Mouse (Mus musculus) liver, embryonic 14.5 days (tissue): ENCODE results near the gene Lrrc8a. TPM values are rescaled to one million over a fixed set of nuclear protein-coding genes. Genes with fewer than 3 reads are reported as not detected.

Source experiments
- ATAC-seq: fragments of 200-750 bp; cut with Nextera tagmentation; 2 replicates; pipeline ENCODE4 v1.8.0; 2017; ENCODE audit warnings: moderate number of reproducible peaks, mild to moderate bottlenecking, moderate library complexity; ENCODE audit not compliant: insufficient read depth
- DNase-seq, 3 experiments: peaks; one replicate each; pipeline ENCODE4 v3.0.0-alpha.2; 2012 to 2013; ENCODE audit warnings: low read depth in 3 of 3, low spot score in 3 of 3
- H3K27ac ChIP-seq: fragments of 300-500 bp; sonication (generic); 2 replicates; pipeline ENCODE4 v1.5.1; 2014; ENCODE audit warnings: moderate library complexity, mild to moderate bottlenecking, control low read depth, inconsistent platforms
- H3K27me3 ChIP-seq: fragments of 300-500 bp; sonication (generic); 2 replicates; pipeline ENCODE4 v1.6.1; 2014; ENCODE audit warnings: mild to moderate bottlenecking, low read length, moderate library complexity; ENCODE audit not compliant: control insufficient read depth, insufficient read depth
- H3K36me3 ChIP-seq: fragments of 300-500 bp; sonication (generic); replicated peaks from 2 replicates; pipeline ENCODE4 v1.6.1; 2014; ENCODE audit warnings: low read depth; ENCODE audit not compliant: control insufficient read depth, insufficient read depth
- H3K4me1 ChIP-seq, 2 experiments: fragments of 200-500 bp in 1 of 2; fragments of 300-500 bp in 1 of 2; sonication (generic) in 1 of 2; replicated peaks; 2 replicates each; pipeline ENCODE4 v1.6.1; 2012 to 2014; ENCODE audit warnings: antibody characterized with exemption in 1 of 2, inconsistent platforms in 1 of 2, low read length in 1 of 2; ENCODE audit not compliant: control insufficient read depth in 2 of 2, insufficient read depth in 2 of 2
- H3K4me2 ChIP-seq: fragments of 300-500 bp; sonication (generic); 2 replicates; pipeline ENCODE4 v1.6.1; 2014; ENCODE audit warnings: low read depth, mild to moderate bottlenecking, control low read depth, moderate library complexity
- H3K4me3 ChIP-seq, 2 experiments: fragments of 200-500 bp in 1 of 2; fragments of 300-500 bp in 1 of 2; sonication (generic) in 1 of 2; 2 replicates each; pipeline ENCODE4 v1.5.1; 2012 to 2014; ENCODE audit warnings: low read depth in 2 of 2, low read length in 2 of 2, mild to moderate bottlenecking in 2 of 2, control low read depth in 1 of 2, inconsistent platforms in 1 of 2, moderate library complexity in 1 of 2; ENCODE audit not compliant: insufficient read depth in 1 of 2
- H3K9ac ChIP-seq: fragments of 300-500 bp; sonication (generic); replicated peaks from 2 replicates; pipeline ENCODE4 v1.6.1; 2014; ENCODE audit warnings: mild to moderate bottlenecking, control low read depth, moderate library complexity
- H3K9me3 ChIP-seq: fragments of 300-500 bp; sonication (generic); 2 replicates; pipeline ENCODE4 v1.6.1; 2016; ENCODE audit warnings: low read length, mixed read lengths; ENCODE audit not compliant: control insufficient read depth
- CTCF ChIP-seq: IDR thresholded peaks from 2 replicates; pipeline ENCODE4 v1.5.1; 2016; ENCODE audit warnings: antibody characterized with exemption, low read depth, control low read depth
- EP300 ChIP-seq: IDR thresholded peaks from 2 replicates; pipeline ENCODE4 v1.6.1; 2016; ENCODE audit warnings: antibody characterized with exemption, low read depth
- WGBS: fragments of 180-500 bp; shearing (Covaris S2); extraction: QIAGEN DNeasy Blood & Tissue Kit; methylation state at CpG from one replicate; pipeline ENCODE4 v1.1.7; 2014; ENCODE audit not compliant: insufficient replicate concordance; 5-methylcytosine and 5-hydroxymethylcytosine counted together
- polyA plus RNA-seq, 2 experiments: library from polyadenylated mRNA; depleted of rRNA in 1 of 2; stranded (reverse) in 1 of 2; unstranded in 1 of 2; fragments of >200 nt; fragmentation: Nextera tagmentation in 1 of 2; extraction: Ambion mirVana in 1 of 2; gene quantifications; 2 replicates each; pipeline versions ENCODE4 v1.2.1 to v1.2.3; 2012 to 2014

Lrrc8a gene
- polyA plus RNA-seq, 2 experiments: 3.4 to 10.8 TPM

DNA sequence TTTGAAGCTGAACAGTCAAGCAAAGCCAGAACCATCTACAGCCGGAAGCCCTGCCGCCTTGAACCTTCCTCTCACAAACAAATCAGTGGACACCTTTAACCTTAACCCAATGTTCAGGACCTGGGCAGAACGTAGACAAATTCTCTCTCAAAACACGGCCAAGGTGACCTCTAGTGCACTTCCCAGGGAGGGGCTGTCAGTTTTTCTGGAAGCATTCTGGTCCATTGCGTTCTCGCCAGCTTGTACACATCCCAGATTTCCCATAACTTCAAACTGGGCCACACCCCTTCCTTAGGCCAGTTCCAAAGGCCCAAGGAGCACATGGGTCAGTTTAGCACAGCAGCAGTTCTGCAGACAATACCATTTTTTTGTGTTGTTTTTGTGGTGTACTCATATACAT lies 22.0 kb upstream of the Lrrc8a start:
- Histone ChIP-seq H3K9ac (no peak overlapping the region), H3K4me2 (no peak overlapping the region), H3K36me3 (no peaks in the 10 kb centered on the region), H3K9me3 (no peaks in the 10 kb centered on the region), H3K4me1 (peaks cover 0 to 4% of the 10 kb centered on the region in 2 experiments; a peak in 1 of 4 replicates), H3K27ac (no peak overlapping the region), H3K4me3 (no peak overlapping the region), H3K27me3 (no peaks in the 10 kb centered on the region)
- ATAC-seq (no peak), DNase-seq (no peak)
- TF ChIP-seq EP300: no peak
- TF ChIP-seq CTCF: no peak
- 73% methylated on average over 6 of the region's 6 CpGs for WGBS

DNA sequence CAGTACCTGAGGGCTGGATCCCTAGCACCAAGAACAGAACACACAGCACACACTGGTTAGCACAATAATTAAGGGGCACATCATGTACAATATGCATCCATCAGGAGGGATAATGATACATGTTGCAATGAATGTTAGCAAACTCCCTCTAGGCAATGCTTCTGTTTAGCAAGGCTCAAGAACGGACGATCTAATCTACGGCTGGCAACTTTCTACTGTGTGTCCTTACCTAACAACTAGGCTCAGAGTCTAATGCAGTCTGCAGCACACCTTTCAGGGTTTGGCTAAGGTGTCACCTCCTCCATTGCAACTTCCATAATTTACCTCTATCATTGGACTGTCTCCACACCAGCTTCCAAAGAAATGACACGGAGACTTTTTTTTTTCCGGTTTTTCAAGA lies 21.2 kb upstream of the Lrrc8a start:
- Histone ChIP-seq H3K9me3 (no peaks in the 10 kb centered on the region), H3K36me3 (no peaks in the 10 kb centered on the region), H3K4me2 (no peak overlapping the region), H3K27ac (no peak overlapping the region), H3K27me3 (no peaks in the 10 kb centered on the region), H3K4me3 (no peak overlapping the region), H3K9ac (no peak overlapping the region), H3K4me1 (peaks cover 0 to 4% of the 10 kb centered on the region in 2 experiments; a peak in 1 of 4 replicates)
- 85% methylated on average over 5 of the region's 5 CpGs for WGBS
- ATAC-seq (no peak), DNase-seq (no peak)
- TF ChIP-seq CTCF (no peak), EP300 (no peak)

DNA sequence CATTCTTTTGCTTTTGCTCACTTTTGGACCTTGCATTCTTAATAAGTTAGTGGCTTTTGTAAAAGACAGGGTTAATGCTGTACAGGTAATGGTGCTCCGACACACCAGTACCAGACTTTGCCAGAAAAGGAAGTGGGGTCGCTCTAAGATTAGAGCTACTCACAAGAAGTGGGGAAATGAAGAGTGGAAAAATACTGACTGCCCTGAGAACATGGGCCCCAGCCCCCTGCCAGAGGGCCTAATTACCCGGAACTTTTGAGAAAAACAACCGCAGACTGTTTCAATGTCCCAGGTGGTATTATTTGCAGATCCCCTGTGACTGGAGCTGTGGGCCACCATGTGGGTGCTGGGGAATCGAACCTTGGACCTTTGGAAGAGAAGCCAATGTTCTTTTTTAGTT lies 1.9 kb upstream of the Lrrc8a start:
- WGBS: 36% methylated on average over 5 of the region's 5 CpGs
- DNase-seq (no peak), ATAC-seq (no peak)
- H3K4me3 ChIP-seq: no peak overlapping the region
- H3K4me1 ChIP-seq: peaks cover 12 to 28% of the 10 kb centered on the region in 2 experiments
- no peak overlapping the region for H3K9ac ChIP-seq
- TF ChIP-seq EP300 (no peak), CTCF (no peak)
- no peak overlapping the region for H3K27ac ChIP-seq
- no peaks in the 10 kb centered on the region; the same call in 1 of the 2 replicates for H3K36me3 ChIP-seq
- H3K9me3 ChIP-seq: no peaks in the 10 kb centered on the region; the same call in 1 of the 2 replicates
- H3K27me3 ChIP-seq: no peaks in the 10 kb centered on the region
- no peak overlapping the region for H3K4me2 ChIP-seq

DNA sequence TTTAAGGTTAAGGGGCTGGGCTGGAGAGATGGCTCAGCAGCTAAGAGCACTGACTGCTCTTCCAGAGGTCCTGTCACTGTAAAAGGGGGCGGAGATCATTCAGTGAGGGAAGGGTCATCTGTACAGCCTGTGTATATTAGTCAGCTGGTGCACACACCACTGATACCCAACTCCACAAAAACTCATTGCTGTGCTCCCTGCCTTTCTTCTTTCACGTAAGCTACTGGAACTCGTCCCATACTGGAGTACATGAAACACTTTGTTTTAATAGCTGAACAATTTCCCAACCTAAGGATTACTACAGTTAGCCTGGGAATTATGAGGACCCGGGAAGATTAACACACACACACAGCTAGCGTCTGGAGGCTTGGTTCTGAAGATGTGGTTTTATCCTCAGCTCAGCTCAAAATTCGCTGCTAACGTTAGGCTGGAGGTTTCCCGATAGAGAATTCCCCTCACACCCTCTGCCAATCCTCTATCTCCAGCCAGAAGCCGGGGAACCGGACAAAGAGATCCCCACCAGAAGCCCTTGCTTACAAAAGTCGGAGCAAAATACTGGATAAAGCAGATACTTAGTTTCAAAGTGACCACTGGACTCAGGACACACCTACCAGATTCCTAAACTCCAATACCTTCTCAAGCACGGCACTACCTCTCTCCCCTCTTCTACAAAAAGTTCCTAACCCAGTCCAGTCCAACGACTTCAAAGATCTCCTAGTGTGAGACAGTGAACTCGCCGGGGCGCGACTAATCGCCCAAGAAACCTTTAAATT lies 903 bp upstream of the Lrrc8a start:
- H3K4me1 ChIP-seq: peaks cover 12 to 29% of the 10 kb centered on the region in 2 experiments
- H3K27me3 ChIP-seq: no peaks in the 10 kb centered on the region
- TF ChIP-seq CTCF (no peak), EP300 (no peak)
- ATAC-seq (no peak), DNase-seq (no peak)
- H3K9ac ChIP-seq: peak overlapping the region; percentile 83
- peaks cover 8% of the 10 kb centered on the region for H3K36me3 ChIP-seq
- peak overlapping the region; percentile 71 to 84 for H3K4me3 ChIP-seq
- H3K4me2 ChIP-seq: peak overlapping the region; percentile 94
- 4% methylated on average over 18 of the region's 18 CpGs for WGBS
- peak overlapping the region; percentile 0 for H3K27ac ChIP-seq
- no peaks in the 10 kb centered on the region for H3K9me3 ChIP-seq

DNA sequence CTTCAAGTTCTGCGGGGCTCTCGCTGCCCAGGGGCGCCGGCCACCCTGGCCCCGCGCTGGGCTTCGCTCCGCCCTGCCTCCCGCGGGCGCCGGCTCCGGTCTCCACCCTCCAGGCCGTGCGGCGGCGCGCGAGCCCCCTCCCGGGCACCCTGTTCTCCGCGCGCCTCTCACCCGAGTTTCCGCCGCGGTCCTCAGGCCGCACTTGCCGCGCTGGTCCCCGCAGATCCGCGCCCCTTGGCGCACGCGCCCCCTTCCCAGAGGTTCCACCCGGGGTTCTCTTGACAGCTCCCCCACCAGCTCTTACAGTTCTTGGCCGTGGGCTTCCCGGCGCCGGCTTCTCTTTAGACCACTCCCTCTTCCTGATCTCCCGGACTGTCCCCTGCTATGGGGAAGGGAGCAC lies 366 bp downstream of the Lrrc8a start:
- Histone ChIP-seq H3K9ac (peak overlapping the region; percentile 83), H3K27ac (peak overlapping the region; percentile 53), H3K4me2 (peak overlapping the region; percentile 94), H3K27me3 (no peaks in the 10 kb centered on the region), H3K36me3 (peaks cover 10% of the 10 kb centered on the region), H3K4me3 (peak overlapping the region; percentile 84 to 94), H3K4me1 (peaks cover 12 to 31% of the 10 kb centered on the region in 2 experiments), H3K9me3 (no peaks in the 10 kb centered on the region)
- WGBS: under 1% methylated on average over 42 of the region's 42 CpGs
- DNase-seq (no peak), ATAC-seq (peak; percentile 84)
- TF ChIP-seq EP300 (no peak), CTCF (no peak)
